Mouse (Mus musculus) ES-Bruce4 (cell line): ENCODE data around the gene Sh3rf1. TPM values are rescaled to one million over a fixed set of nuclear protein-coding genes. Genes with fewer than 3 reads are reported as not detected.

Source experiments
- H3K27ac ChIP-seq: 2 replicates; pipeline ENCODE4 v1.5.1; 2012; ENCODE audit warnings: low read length, inconsistent platforms; ENCODE audit not compliant: insufficient read depth
- H3K27me3 ChIP-seq: 2 replicates; pipeline ENCODE4 v1.6.1; 2012; ENCODE audit warnings: mild to moderate bottlenecking, low read length, inconsistent platforms; ENCODE audit not compliant: control insufficient read depth, poor library complexity, insufficient read depth, severe bottlenecking
- H3K36me3 ChIP-seq: 2 replicates; pipeline ENCODE4 v1.6.1; 2012; ENCODE audit warnings: inconsistent platforms, mild to moderate bottlenecking, low read length, moderate library complexity; ENCODE audit not compliant: control insufficient read depth, poor library complexity, insufficient read depth, severe bottlenecking
- H3K4me1 ChIP-seq: one replicate; pipeline ENCODE4 v1.8.1; 2011; ENCODE audit warnings: low read length; ENCODE audit not compliant: control insufficient read depth, insufficient read depth
- H3K4me3 ChIP-seq: 2 replicates; pipeline ENCODE4 v1.5.1; 2011; ENCODE audit warnings: low read depth, mild to moderate bottlenecking, low read length
- H3K9ac ChIP-seq: 2 replicates; pipeline ENCODE4 v1.6.1; 2012; ENCODE audit warnings: low read depth, mild to moderate bottlenecking, inconsistent platforms; ENCODE audit not compliant: poor library complexity, severe bottlenecking
- H3K9me3 ChIP-seq: replicated peaks from 2 replicates; pipeline ENCODE4 v1.6.1; 2012; ENCODE audit warnings: mild to moderate bottlenecking, low read length, inconsistent platforms; ENCODE audit not compliant: control insufficient read depth, poor library complexity, insufficient read depth, severe bottlenecking
- CTCF ChIP-seq: IDR thresholded peaks from one replicate; pipeline ENCODE4 v1.8.1; 2011; ENCODE audit warnings: low read depth, low read length
- EP300 ChIP-seq: IDR thresholded peaks from 2 replicates; pipeline ENCODE4 v1.6.1; 2011; ENCODE audit warnings: low read depth, low read length; ENCODE audit not compliant: insufficient read depth
- POLR2A ChIP-seq: IDR thresholded peaks from one replicate; pipeline ENCODE4 v1.8.1; 2011; ENCODE audit warnings: low read length; ENCODE audit not compliant: insufficient read depth
- polyA plus RNA-seq: library from polyadenylated mRNA; stranded (reverse); fragments of >200 nt; gene quantifications from 2 replicates; pipeline ENCODE4 v1.2.4, GENCODE M21; 2011; ENCODE audit warnings: low read depth; ENCODE audit not compliant: missing spikeins, insufficient read depth, insufficient read length

Sh3rf1 gene
- polyA plus RNA-seq, 1 experiment = 19.0 TPM

- peaks cover 5% of the 10 kb centered on the region for H3K4me1 ChIP-seq
- no peak for TF ChIP-seq CTCF
- no peak for TF ChIP-seq POLR2A
These were observed 86.8 kb downstream of the Sh3rf1 start for GRCm38 (mm10) chr8:61310403-61310871.

DNA sequence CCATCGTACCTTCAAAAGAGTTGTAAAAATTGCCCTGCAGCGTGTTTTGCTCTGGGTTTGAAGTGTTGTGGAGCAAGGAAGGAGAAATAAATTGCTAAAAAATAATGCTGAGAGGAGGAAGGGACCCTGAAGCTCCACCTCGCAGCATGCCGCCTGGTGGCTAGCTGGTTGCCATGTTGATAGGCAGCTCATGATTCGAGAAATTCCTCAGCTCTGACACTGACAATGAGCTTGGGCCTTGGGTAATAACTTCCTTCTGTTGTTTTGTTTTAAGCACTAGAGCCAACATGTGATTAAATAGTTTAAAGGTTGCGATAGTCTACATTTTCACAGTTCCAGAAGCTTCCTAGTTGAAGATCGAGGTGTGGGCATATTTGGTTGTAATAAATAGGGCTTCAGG, 89.3 kb downstream of the Sh3rf1 start:
- TF ChIP-seq CTCF (no peak), EP300 (no peak), POLR2A (no peak)
- Histone ChIP-seq H3K4me1 (peaks cover 5% of the 10 kb centered on the region), H3K4me3 (no peak overlapping the region), H3K27ac (no peak overlapping the region), H3K9me3 (no peaks in the 10 kb centered on the region), H3K36me3 (no peaks in the 10 kb centered on the region), H3K27me3 (no peaks in the 10 kb centered on the region), H3K9ac (no peak overlapping the region)

More at GRCm38 (mm10) chr8:61310403-61310871, 86.8 kb downstream of the Sh3rf1 start:
- Histone ChIP-seq H3K27me3 (no peaks in the 10 kb centered on the region; the same call in 1 of the 2 replicates), H3K9ac (no peak overlapping the region), H3K27ac (no peak overlapping the region), H3K36me3 (no peaks in the 10 kb centered on the region), H3K9me3 (no peaks in the 10 kb centered on the region), H3K4me3 (no peak overlapping the region)

DNA sequence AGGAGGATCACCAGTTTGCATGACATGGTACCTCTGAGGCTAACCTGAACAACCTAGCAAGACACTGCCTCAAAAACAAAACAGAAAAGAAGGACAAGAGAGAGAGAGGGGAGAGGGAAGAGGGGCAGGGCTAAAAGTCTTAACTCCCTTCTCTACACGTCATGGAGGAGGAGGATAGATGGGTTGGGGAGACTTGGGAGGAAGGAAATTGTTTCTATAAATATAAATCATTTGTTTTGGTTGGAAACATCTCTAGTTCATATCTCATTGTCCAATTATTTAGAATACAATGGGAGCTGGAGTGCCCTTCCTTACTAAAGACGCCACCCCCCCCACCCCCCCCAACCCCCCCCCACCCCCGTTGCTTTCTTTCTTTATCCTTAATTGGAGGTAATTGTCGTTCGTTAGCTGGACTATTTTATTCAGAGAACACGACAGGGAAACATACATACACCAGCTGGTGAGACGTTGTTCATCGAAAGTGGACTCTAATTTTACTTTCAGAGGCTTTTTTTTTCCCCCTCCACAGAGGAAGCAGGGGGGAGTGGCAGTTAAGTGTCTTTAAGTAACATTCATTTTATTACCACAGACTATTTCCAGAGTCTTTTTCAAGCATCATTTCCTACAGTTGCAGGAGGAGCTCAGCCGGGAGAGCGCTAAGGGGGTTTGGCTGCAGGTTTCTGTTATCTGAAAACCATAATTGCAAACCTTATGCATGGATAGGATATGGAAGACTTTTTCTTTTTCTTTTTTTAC, 92.5 kb downstream of the Sh3rf1 start:
- no peaks in the 10 kb centered on the region for H3K9me3 ChIP-seq
- no peak overlapping the region for H3K9ac ChIP-seq
- peaks cover 2% of the 10 kb centered on the region for H3K4me1 ChIP-seq
- H3K27ac ChIP-seq = no peak overlapping the region
- H3K36me3 ChIP-seq = no peaks in the 10 kb centered on the region
- TF ChIP-seq EP300 (no peak), POLR2A (no peak), CTCF (no peak)
- H3K4me3 ChIP-seq = no peak overlapping the region
- H3K27me3 ChIP-seq = no peaks in the 10 kb centered on the region

- Histone ChIP-seq H3K27ac (no peak overlapping the region), H3K4me1 (peaks cover 2% of the 10 kb centered on the region), H3K4me3 (no peak overlapping the region), H3K27me3 (no peaks in the 10 kb centered on the region), H3K36me3 (no peaks in the 10 kb centered on the region), H3K9ac (no peak overlapping the region), H3K9me3 (no peaks in the 10 kb centered on the region)
- no peak for TF ChIP-seq CTCF
- no peak for TF ChIP-seq POLR2A
- no peak for TF ChIP-seq EP300
These were observed 93.3 kb downstream of the Sh3rf1 start for GRCm38 (mm10) chr8:61316813-61317534.

GRCm38 (mm10) chr8:61317535-61318136, 94.0 kb downstream of the Sh3rf1 start:
- Histone ChIP-seq H3K4me1 (peaks cover 2% of the 10 kb centered on the region), H3K9ac (no peak overlapping the region), H3K4me3 (no peak overlapping the region), H3K9me3 (no peaks in the 10 kb centered on the region), H3K27me3 (no peaks in the 10 kb centered on the region), H3K27ac (no peak overlapping the region), H3K36me3 (no peaks in the 10 kb centered on the region)
- TF ChIP-seq POLR2A = no peak
- no peak for TF ChIP-seq CTCF
- no peak for TF ChIP-seq EP300

GRCm38 (mm10) chr8:61321216-61321615, 97.5 kb downstream of the Sh3rf1 start:
- no peak overlapping the region for H3K9ac ChIP-seq
- no peak overlapping the region for H3K4me3 ChIP-seq
- no peaks in the 10 kb centered on the region for H3K27me3 ChIP-seq
- TF ChIP-seq EP300 (no peak), CTCF (no peak), POLR2A (no peak)
- H3K27ac ChIP-seq = no peak overlapping the region
- no peaks in the 10 kb centered on the region for H3K9me3 ChIP-seq
- H3K4me1 ChIP-seq = peaks cover under 1% of the 10 kb centered on the region
- no peaks in the 10 kb centered on the region for H3K36me3 ChIP-seq
